Mouse (Mus musculus) forebrain, embryonic 16.5 days (tissue): ENCODE results near the gene Satb2. TPM values are rescaled to one million over a fixed set of nuclear protein-coding genes. Genes with fewer than 3 reads are reported as not detected.

Source experiments
- ATAC-seq: fragments of 200-750 bp; cut with Nextera tagmentation; 2 replicates; pipeline ENCODE4 v1.8.0; 2017; ENCODE audit warnings: mild to moderate bottlenecking, moderate library complexity
- H3K27ac ChIP-seq: fragments of 300-500 bp; sonication (generic); 2 replicates; pipeline ENCODE4 v1.5.1; 2014; ENCODE audit warnings: low read length, control low read depth
- H3K27me3 ChIP-seq: fragments of 300-500 bp; sonication (generic); replicated peaks from 2 replicates; pipeline ENCODE4 v1.6.1; 2014; ENCODE audit warnings: low read length; ENCODE audit not compliant: control insufficient read depth, insufficient read depth
- H3K36me3 ChIP-seq: fragments of 300-500 bp; sonication (generic); 2 replicates; pipeline ENCODE4 v1.6.1; 2014; ENCODE audit not compliant: control insufficient read depth, insufficient read depth
- H3K4me1 ChIP-seq: fragments of 300-500 bp; sonication (generic); replicated peaks from 2 replicates; pipeline ENCODE4 v1.6.1; 2014; ENCODE audit warnings: low read length; ENCODE audit not compliant: control insufficient read depth, insufficient read depth
- H3K4me2 ChIP-seq: fragments of 300-500 bp; sonication (generic); 2 replicates; pipeline ENCODE4 v1.6.1; 2014; ENCODE audit warnings: mild to moderate bottlenecking, low read length, control low read depth
- H3K4me3 ChIP-seq: fragments of 300-500 bp; sonication (generic); replicated peaks from 2 replicates; pipeline ENCODE4 v1.5.1; 2014; ENCODE audit warnings: mild to moderate bottlenecking, low read length, control low read depth
- H3K9ac ChIP-seq: fragments of 300-500 bp; sonication (generic); replicated peaks from 2 replicates; pipeline ENCODE4 v1.6.1; 2014; ENCODE audit warnings: low read depth, low read length, control low read depth
- H3K9me3 ChIP-seq: fragments of 300-500 bp; sonication (generic); 2 replicates; pipeline ENCODE4 v1.6.1; 2016; ENCODE audit warnings: low read length; ENCODE audit not compliant: control insufficient read depth
- WGBS: fragments of 180-500 bp; shearing (Covaris S2); extraction: QIAGEN DNeasy Blood & Tissue Kit; methylation state at CpG from one replicate; pipeline ENCODE4 v1.1.7; 2014; 5-methylcytosine and 5-hydroxymethylcytosine counted together
- polyA plus RNA-seq: library from polyadenylated mRNA; unstranded; fragments of >200 nt; fragmentation: Nextera tagmentation; extraction: Ambion mirVana; gene quantifications from 2 replicates; pipeline ENCODE4 v1.2.1, GENCODE M21; 2015

Satb2 gene
- polyA plus RNA-seq, 1 experiment from 2014 or later = 74.5 TPM

DNA sequence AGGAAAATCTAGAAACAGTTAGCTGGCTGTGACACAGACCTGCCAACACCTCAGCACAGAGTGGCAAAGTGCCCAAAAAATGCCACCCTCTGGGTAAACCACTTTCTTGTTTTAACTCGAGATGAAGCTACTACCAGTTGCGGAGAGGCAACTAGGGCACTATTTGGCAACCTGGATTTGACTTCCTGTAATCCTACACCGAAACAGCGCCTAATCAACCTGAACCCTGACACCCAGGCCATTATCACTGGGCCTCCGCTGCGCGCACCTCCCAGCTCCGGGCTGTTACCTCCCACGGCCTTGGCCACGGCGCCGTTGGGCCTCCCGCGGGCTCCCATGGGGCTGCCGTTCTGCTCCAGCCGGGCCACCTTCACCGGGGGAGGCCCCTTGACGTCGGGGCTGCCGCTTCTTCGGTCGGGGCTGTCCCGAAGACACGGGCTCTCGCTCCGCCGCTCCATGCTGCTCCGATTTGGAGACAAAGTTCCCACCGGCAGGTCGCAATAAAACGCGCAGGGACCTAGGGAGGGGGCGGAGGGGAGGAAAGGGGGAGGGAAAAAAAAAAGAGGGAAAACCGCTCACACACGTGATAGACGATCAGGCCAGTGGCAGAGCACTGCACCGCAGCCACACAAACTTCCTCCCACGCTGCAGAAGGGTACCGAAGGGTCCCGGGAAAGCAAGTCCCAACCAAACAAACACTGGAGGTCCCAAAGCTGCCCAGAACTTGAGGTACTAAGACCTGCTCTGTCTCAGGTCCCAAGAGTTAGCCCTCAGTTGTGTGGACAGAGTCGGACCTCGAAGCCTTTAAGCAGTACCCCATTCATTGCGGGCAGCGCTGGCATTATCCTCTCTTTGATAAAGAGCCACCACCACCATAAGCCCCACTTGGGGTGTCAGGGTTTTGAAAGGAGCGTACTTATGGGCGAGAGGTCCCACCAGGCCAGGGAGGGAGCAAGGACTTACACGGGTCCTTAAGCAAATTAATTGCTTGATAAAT lies 8.8 kb downstream of the Satb2 start:
- WGBS = 5% methylated on average over 46 of the region's 47 CpGs
- Histone ChIP-seq H3K36me3 (no peaks in the 10 kb centered on the region), H3K4me2 (peak overlapping the region; percentile 97), H3K4me3 (peak overlapping the region; percentile 77), H3K9me3 (no peaks in the 10 kb centered on the region), H3K4me1 (peaks cover 29% of the 10 kb centered on the region), H3K9ac (peak overlapping the region; percentile 92), H3K27me3 (no peaks in the 10 kb centered on the region; the same call in 1 of the 2 replicates), H3K27ac (peak overlapping the region; percentile 97)
- no peak for ATAC-seq

- 48% methylated on average over 3 of the region's 3 CpGs for whole genome bisulfite sequencing
Observed at GRCm38 (mm10) chr1:56965879-56966579, 12.4 kb downstream of the Satb2 start.

DNA sequence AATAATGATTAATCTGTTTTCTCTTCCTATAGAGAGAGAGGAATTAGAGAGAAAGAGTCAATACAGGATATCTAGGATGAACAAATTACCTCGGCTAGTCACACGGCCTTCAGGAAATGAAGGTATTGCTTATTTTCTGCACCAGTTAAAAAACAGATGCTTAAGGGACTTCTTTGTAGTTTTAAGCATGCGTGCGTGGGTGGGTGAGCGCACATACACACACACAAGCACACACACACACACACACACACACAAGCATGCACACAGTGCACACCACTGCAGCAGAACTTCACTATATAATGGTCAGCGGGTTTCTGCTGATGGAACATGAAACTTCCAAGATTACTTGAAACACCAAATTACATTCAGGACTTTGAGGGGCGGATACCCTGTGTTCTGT lies 14.0 kb downstream of the Satb2 start:
- Histone ChIP-seq H3K4me3 (peak overlapping the region; percentile 26), H3K9ac (no peak overlapping the region; the same call in 1 of the 2 replicates), H3K9me3 (no peaks in the 10 kb centered on the region), H3K4me1 (peaks cover 4% of the 10 kb centered on the region; the same call in 1 of the 2 replicates), H3K27ac (peak overlapping the region; percentile 55), H3K27me3 (no peaks in the 10 kb centered on the region; the same call in 1 of the 2 replicates), H3K4me2 (peak overlapping the region; percentile 38), H3K36me3 (no peaks in the 10 kb centered on the region)
- ATAC-seq = no peak
- 80% methylated on average over 7 of the region's 7 CpGs for WGBS

More at GRCm38 (mm10) chr1:56965879-56966579, 12.4 kb downstream of the Satb2 start:
- Histone ChIP-seq H3K27ac (peak overlapping the region; percentile 80), H3K27me3 (no peaks in the 10 kb centered on the region; the same call in 1 of the 2 replicates), H3K9ac (peak overlapping the region; percentile 54), H3K9me3 (no peaks in the 10 kb centered on the region), H3K4me1 (peaks cover 16% of the 10 kb centered on the region), H3K36me3 (no peaks in the 10 kb centered on the region), H3K4me2 (peak overlapping the region; percentile 44), H3K4me3 (peak overlapping the region; percentile 38)
- ATAC-seq = no peak

DNA sequence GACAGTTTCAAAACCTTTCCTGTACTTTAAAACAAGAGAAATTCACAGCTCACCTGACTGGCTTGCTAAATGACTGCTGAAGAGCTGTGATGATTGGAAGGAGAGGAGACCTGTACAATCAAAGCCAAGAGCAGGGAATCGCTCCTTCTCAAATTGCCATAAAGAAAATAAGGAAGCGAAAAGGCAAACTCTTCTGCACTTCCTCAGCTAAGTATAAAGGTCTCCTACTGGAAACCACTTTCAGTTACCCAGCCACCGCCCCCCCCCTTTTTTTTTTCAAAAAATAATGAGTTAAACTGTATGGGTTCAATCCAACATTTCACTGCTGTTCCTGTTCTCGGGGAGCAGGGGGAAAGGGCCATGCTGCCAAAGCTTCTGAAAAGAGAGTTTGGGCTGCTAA lies 15.2 kb downstream of the Satb2 start:
- H3K4me3 ChIP-seq = peak overlapping the region; percentile 17
- H3K4me2 ChIP-seq = peak overlapping the region; percentile 36
- no peaks in the 10 kb centered on the region for H3K27me3 ChIP-seq
- peak overlapping the region; percentile 67 for H3K27ac ChIP-seq
- no peak for ATAC-seq
- peaks cover 3% of the 10 kb centered on the region; the same call in 1 of the 2 replicates for H3K4me1 ChIP-seq
- no peaks in the 10 kb centered on the region for H3K9me3 ChIP-seq
- H3K9ac ChIP-seq = 0 out of 2 replicates have a peak overlapping the region, but pooled peaks have one; percentile 26
- 66% methylated on average over 4 of the region's 4 CpGs for WGBS
- H3K36me3 ChIP-seq = no peaks in the 10 kb centered on the region

DNA sequence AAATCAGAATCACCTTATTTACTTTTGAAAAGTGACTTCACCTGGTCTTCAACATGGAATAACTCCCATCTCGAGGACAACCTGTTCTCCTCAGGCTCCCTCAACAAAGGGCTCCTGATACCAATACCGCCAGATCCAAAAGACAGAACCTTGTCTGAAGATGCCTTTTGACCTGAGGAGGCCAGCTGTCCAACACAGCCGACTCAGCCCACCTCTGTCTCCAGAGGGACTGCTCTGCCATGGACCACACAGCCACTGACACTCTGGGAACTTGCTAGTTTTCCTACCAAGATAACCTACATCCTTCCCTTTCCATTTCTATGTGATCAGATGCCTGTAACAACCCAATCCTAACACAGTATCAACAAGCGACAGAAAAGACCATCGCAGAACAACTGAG lies 19.5 kb downstream of the Satb2 start:
- H3K27me3 ChIP-seq = no peaks in the 10 kb centered on the region
- no peak overlapping the region; the same call in 1 of the 2 replicates for H3K27ac ChIP-seq
- H3K4me1 ChIP-seq = peaks cover 5% of the 10 kb centered on the region; the same call in 1 of the 2 replicates
- H3K36me3 ChIP-seq = no peaks in the 10 kb centered on the region
- WGBS = 91% methylated on average over 5 of the region's 5 CpGs
- H3K4me2 ChIP-seq = peak overlapping the region; percentile 33
- no peak overlapping the region for H3K4me3 ChIP-seq
- H3K9ac ChIP-seq = no peak overlapping the region
- no peaks in the 10 kb centered on the region for H3K9me3 ChIP-seq
- no peak for ATAC-seq

DNA sequence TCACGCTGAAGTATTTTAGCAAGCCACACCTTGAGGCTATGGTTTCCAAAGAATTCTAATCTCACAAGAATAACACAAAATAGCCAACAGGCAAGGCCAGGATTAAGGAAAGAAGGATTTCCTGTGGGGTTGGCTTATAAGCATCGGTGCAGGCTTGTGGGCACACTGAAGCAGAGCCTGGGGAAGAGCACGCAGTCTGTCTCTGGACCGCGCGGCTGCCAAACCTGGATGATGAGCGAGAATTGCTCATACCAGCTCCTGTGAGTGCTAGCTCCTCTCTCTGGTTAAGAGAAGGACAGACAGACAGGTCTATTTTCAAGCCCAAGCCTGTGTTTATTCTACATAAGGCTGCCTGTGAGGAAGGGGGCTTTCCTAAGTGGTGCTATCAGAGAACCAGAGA lies 20.5 kb downstream of the Satb2 start:
- H3K27ac ChIP-seq = 0 out of 2 replicates have a peak overlapping the region, but pooled peaks have one; percentile 28
- no peaks in the 10 kb centered on the region for H3K27me3 ChIP-seq
- no peak overlapping the region for H3K9ac ChIP-seq
- WGBS = 91% methylated on average over 7 of the region's 7 CpGs
- H3K4me3 ChIP-seq = no peak overlapping the region
- ATAC-seq = no peak
- H3K9me3 ChIP-seq = no peaks in the 10 kb centered on the region
- peaks cover 3% of the 10 kb centered on the region; the same call in 1 of the 2 replicates for H3K4me1 ChIP-seq
- H3K36me3 ChIP-seq = no peaks in the 10 kb centered on the region
- H3K4me2 ChIP-seq = peak overlapping the region; percentile 15

DNA sequence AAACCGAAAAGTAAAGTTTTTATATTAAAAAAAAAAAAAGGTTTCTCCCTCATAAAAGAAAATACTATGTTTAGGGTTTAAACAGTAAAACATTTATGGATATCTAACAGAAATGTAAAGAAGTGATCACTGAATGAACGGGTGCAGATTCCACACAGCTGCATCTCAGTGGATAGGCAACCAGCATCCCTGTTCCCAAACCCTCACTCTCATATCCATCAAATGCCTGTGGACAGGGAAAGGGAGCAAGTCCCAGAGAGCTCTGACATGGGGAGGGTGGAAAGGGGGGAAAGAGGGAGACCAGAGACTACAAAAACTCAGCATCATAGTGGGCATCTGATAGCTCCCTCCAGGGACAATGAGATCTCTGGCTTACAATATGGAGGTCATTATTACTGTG lies 21.6 kb downstream of the Satb2 start:
- H3K27me3 ChIP-seq = no peaks in the 10 kb centered on the region
- H3K27ac ChIP-seq = no peak overlapping the region
- H3K9me3 ChIP-seq = no peaks in the 10 kb centered on the region
- H3K9ac ChIP-seq = no peak overlapping the region
- WGBS = 93% methylated on average over 2 of the region's 2 CpGs
- H3K4me3 ChIP-seq = no peak overlapping the region
- H3K36me3 ChIP-seq = no peaks in the 10 kb centered on the region
- ATAC-seq = no peak
- H3K4me2 ChIP-seq = no peak overlapping the region
- H3K4me1 ChIP-seq = peaks cover 4% of the 10 kb centered on the region

- no peak overlapping the region for H3K27ac ChIP-seq
- no peaks in the 10 kb centered on the region for H3K27me3 ChIP-seq
- H3K36me3 ChIP-seq = no peaks in the 10 kb centered on the region
- no peaks in the 10 kb centered on the region for H3K9me3 ChIP-seq
- H3K4me3 ChIP-seq = no peak overlapping the region
- H3K9ac ChIP-seq = no peak overlapping the region
- ATAC-seq = no peak
- peaks cover 8% of the 10 kb centered on the region for H3K4me1 ChIP-seq
- 83% methylated on average over 12 of the region's 12 CpGs for WGBS
- H3K4me2 ChIP-seq = peak overlapping the region; percentile 24; the same call in 1 of the 2 replicates
Observed at GRCm38 (mm10) chr1:56955739-56956085, 22.7 kb downstream of the Satb2 start.
